Mouse (Mus musculus) liver, embryonic 14.5 days (tissue): ENCODE results near the gene Nop58. TPM values are rescaled to one million over a fixed set of nuclear protein-coding genes. Genes with fewer than 3 reads are reported as not detected.

ENCODE experiments used
- ATAC-seq: fragments of 200-750 bp; cut with Nextera tagmentation; 2 replicates; pipeline ENCODE4 v1.8.0; 2017; ENCODE audit warnings: moderate number of reproducible peaks, mild to moderate bottlenecking, moderate library complexity; ENCODE audit not compliant: insufficient read depth
- DNase-seq, 3 experiments: peaks; one replicate each; pipeline ENCODE4 v3.0.0-alpha.2; 2012 to 2013; ENCODE audit warnings: low read depth in 3 of 3, low spot score in 3 of 3
- H3K27ac ChIP-seq: fragments of 300-500 bp; sonication (generic); 2 replicates; pipeline ENCODE4 v1.5.1; 2014; ENCODE audit warnings: moderate library complexity, mild to moderate bottlenecking, control low read depth, inconsistent platforms
- H3K27me3 ChIP-seq: fragments of 300-500 bp; sonication (generic); 2 replicates; pipeline ENCODE4 v1.6.1; 2014; ENCODE audit warnings: mild to moderate bottlenecking, low read length, moderate library complexity; ENCODE audit not compliant: control insufficient read depth, insufficient read depth
- H3K36me3 ChIP-seq: fragments of 300-500 bp; sonication (generic); replicated peaks from 2 replicates; pipeline ENCODE4 v1.6.1; 2014; ENCODE audit warnings: low read depth; ENCODE audit not compliant: control insufficient read depth, insufficient read depth
- H3K4me1 ChIP-seq, 2 experiments: fragments of 200-500 bp in 1 of 2; fragments of 300-500 bp in 1 of 2; sonication (generic) in 1 of 2; replicated peaks; 2 replicates each; pipeline ENCODE4 v1.6.1; 2012 to 2014; ENCODE audit warnings: antibody characterized with exemption in 1 of 2, inconsistent platforms in 1 of 2, low read length in 1 of 2; ENCODE audit not compliant: control insufficient read depth in 2 of 2, insufficient read depth in 2 of 2
- H3K4me2 ChIP-seq: fragments of 300-500 bp; sonication (generic); 2 replicates; pipeline ENCODE4 v1.6.1; 2014; ENCODE audit warnings: low read depth, mild to moderate bottlenecking, control low read depth, moderate library complexity
- H3K4me3 ChIP-seq, 2 experiments: fragments of 200-500 bp in 1 of 2; fragments of 300-500 bp in 1 of 2; sonication (generic) in 1 of 2; 2 replicates each; pipeline ENCODE4 v1.5.1; 2012 to 2014; ENCODE audit warnings: low read depth in 2 of 2, low read length in 2 of 2, mild to moderate bottlenecking in 2 of 2, control low read depth in 1 of 2, inconsistent platforms in 1 of 2, moderate library complexity in 1 of 2; ENCODE audit not compliant: insufficient read depth in 1 of 2
- H3K9ac ChIP-seq: fragments of 300-500 bp; sonication (generic); replicated peaks from 2 replicates; pipeline ENCODE4 v1.6.1; 2014; ENCODE audit warnings: mild to moderate bottlenecking, control low read depth, moderate library complexity
- H3K9me3 ChIP-seq: fragments of 300-500 bp; sonication (generic); 2 replicates; pipeline ENCODE4 v1.6.1; 2016; ENCODE audit warnings: low read length, mixed read lengths; ENCODE audit not compliant: control insufficient read depth
- CTCF ChIP-seq: IDR thresholded peaks from 2 replicates; pipeline ENCODE4 v1.5.1; 2016; ENCODE audit warnings: antibody characterized with exemption, low read depth, control low read depth
- EP300 ChIP-seq: IDR thresholded peaks from 2 replicates; pipeline ENCODE4 v1.6.1; 2016; ENCODE audit warnings: antibody characterized with exemption, low read depth
- WGBS: fragments of 180-500 bp; shearing (Covaris S2); extraction: QIAGEN DNeasy Blood & Tissue Kit; methylation state at CpG from one replicate; pipeline ENCODE4 v1.1.7; 2014; ENCODE audit not compliant: insufficient replicate concordance; 5-methylcytosine and 5-hydroxymethylcytosine counted together
- polyA plus RNA-seq, 2 experiments: library from polyadenylated mRNA; depleted of rRNA in 1 of 2; stranded (reverse) in 1 of 2; unstranded in 1 of 2; fragments of >200 nt; fragmentation: Nextera tagmentation in 1 of 2; extraction: Ambion mirVana in 1 of 2; gene quantifications; 2 replicates each; pipeline versions ENCODE4 v1.2.1 to v1.2.3; 2012 to 2014

Nop58 gene
- polyA plus RNA-seq, 2 experiments: 76.0 to 124 TPM

- TF ChIP-seq EP300 (no peak), CTCF (no peak)
- Histone ChIP-seq H3K4me1 (peaks cover 4 to 5% of the 10 kb centered on the region in 2 experiments; a peak in 3 of 4 replicates), H3K9ac (peak overlapping the region; percentile 79), H3K36me3 (no peaks in the 10 kb centered on the region), H3K4me3 (peak overlapping the region; percentile 85 to 98), H3K4me2 (peak overlapping the region; percentile 99), H3K27me3 (no peaks in the 10 kb centered on the region), H3K9me3 (no peaks in the 10 kb centered on the region), H3K27ac (peak overlapping the region; percentile 57)
- ATAC-seq (peak; percentile 44), DNase-seq (no peak)
- under 1% methylated on average over 54 of the region's 55 CpGs for WGBS
Observed at GRCm38 (mm10) chr1:59763781-59764251, 79.0 kb downstream of the Nop58 start.

- no peaks in the 10 kb centered on the region for H3K9me3 ChIP-seq
- under 1% methylated on average over 27 of the region's 27 CpGs for WGBS
- H3K4me3 ChIP-seq: peak overlapping the region; percentile 77 to 85
- H3K36me3 ChIP-seq: no peaks in the 10 kb centered on the region
- peak overlapping the region; percentile 79 for H3K9ac ChIP-seq
- ATAC-seq (no peak), DNase-seq (no peak)
- TF ChIP-seq CTCF (peak; percentile 13; the same call in 1 of the 2 replicates), EP300 (no peak)
- H3K4me1 ChIP-seq: peaks cover 4 to 5% of the 10 kb centered on the region in 2 experiments; a peak in 3 of 4 replicates
- H3K4me2 ChIP-seq: peak overlapping the region; percentile 99
- H3K27me3 ChIP-seq: no peaks in the 10 kb centered on the region
- no peak overlapping the region for H3K27ac ChIP-seq
Observed at GRCm38 (mm10) chr1:59764407-59764971, 79.7 kb downstream of the Nop58 start.

DNA sequence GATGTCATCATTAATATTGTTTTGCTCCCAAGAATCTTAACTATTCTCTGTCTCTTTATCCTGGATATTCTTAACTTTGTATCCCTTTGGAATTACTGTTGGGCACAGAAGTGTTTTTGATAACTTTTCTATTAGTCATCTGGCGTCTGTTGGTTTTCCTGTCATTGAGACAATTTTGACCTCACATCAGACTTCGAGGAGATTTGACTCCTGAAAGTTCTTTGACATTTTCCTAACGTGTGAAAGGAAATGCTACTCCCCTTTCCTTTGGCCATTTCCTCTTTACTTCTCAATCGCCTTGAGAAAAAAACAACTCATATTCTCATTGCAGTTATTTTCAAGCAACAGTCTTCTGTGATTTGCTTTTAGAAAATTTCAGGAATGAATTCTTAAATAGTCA lies 80.5 kb downstream of the Nop58 start:
- TF ChIP-seq CTCF: no peak
- no peak for TF ChIP-seq EP300
- ATAC-seq (no peak), DNase-seq (no peak)
- 5% methylated on average over 4 of the region's 4 CpGs for WGBS
- H3K4me1 ChIP-seq: peaks cover 4 to 5% of the 10 kb centered on the region in 2 experiments; a peak in 3 of 4 replicates
- H3K9ac ChIP-seq: no peak overlapping the region
- H3K4me3 ChIP-seq: peak overlapping the region in 1 of 2 experiments; percentile 17; a peak in 3 of 4 replicates
- H3K27me3 ChIP-seq: no peaks in the 10 kb centered on the region
- peak overlapping the region; percentile 99 for H3K4me2 ChIP-seq
- no peaks in the 10 kb centered on the region for H3K36me3 ChIP-seq
- H3K9me3 ChIP-seq: no peaks in the 10 kb centered on the region
- H3K27ac ChIP-seq: no peak overlapping the region

DNA sequence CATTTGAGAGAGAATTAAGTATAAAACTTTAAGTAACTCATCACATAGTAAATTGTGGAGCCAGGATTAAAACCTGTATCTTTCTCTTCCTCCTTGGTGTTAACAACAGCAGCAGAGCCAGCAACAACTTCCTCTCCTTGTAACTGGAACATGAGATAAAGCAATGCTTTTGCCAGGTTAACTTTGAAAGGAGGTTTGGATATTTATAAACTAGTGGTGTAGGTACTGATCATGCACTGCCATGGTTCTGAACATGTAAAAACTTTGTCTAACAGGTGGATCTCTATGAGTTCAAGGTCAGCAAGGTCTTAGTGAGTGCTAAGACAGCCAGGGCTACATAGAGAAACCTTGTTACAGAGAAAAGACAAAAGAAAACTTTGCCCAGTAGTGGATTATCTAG lies 81.9 kb downstream of the Nop58 start:
- Histone ChIP-seq H3K9ac (no peak overlapping the region), H3K27me3 (no peaks in the 10 kb centered on the region), H3K4me1 (peaks cover 4 to 6% of the 10 kb centered on the region in 2 experiments), H3K27ac (no peak overlapping the region), H3K36me3 (no peaks in the 10 kb centered on the region), H3K9me3 (no peaks in the 10 kb centered on the region), H3K4me2 (peak overlapping the region; percentile 11; the same call in 1 of the 2 replicates), H3K4me3 (no peak overlapping the region)
- ATAC-seq (no peak), DNase-seq (no peak)
- no peak for TF ChIP-seq EP300
- TF ChIP-seq CTCF: no peak

Other genes with a start within 250 kb of the Nop58 start
- 2.4 and 2.6 TPM in 2 replicates for gene Fzd7, start 202.5 kb upstream of the Nop58 start, polyA plus RNA-seq (2012; rRNA removed)
- gene Fzd7, start 202.5 kb upstream of the Nop58 start, polyA plus RNA-seq (2014; fragmentation: Nextera tagmentation; extraction: Ambion mirVana): 1.3 and 1.5 TPM in 2 replicates
- 0.03 and 0.05 TPM in 2 replicates for gene Gm973, start 168.7 kb upstream of the Nop58 start, polyA plus RNA-seq (2012; rRNA removed)
- gene Gm973, start 168.7 kb upstream of the Nop58 start, polyA plus RNA-seq (2014; fragmentation: Nextera tagmentation; extraction: Ambion mirVana): not detected in 2 replicates
- gene Sumo1, start 14.1 kb upstream of the Nop58 start, polyA plus RNA-seq (2012; rRNA removed): 29.6 and 42.5 TPM in 2 replicates
- 152 and 153 TPM in 2 replicates for gene Sumo1, start 14.1 kb upstream of the Nop58 start, polyA plus RNA-seq (2014; fragmentation: Nextera tagmentation; extraction: Ambion mirVana)
- gene Bmpr2, start 78.4 kb downstream of the Nop58 start, polyA plus RNA-seq (2012; rRNA removed): 0.88 and 1.0 TPM in 2 replicates
- gene Bmpr2, start 78.4 kb downstream of the Nop58 start, polyA plus RNA-seq (2014; fragmentation: Nextera tagmentation; extraction: Ambion mirVana): 1.0 and 1.1 TPM in 2 replicates
- gene Fam117b, start 228.0 kb downstream of the Nop58 start, polyA plus RNA-seq (2012; rRNA removed): 2.0 and 2.8 TPM in 2 replicates
- 2.6 and 3.0 TPM in 2 replicates for gene Fam117b, start 228.0 kb downstream of the Nop58 start, polyA plus RNA-seq (2014; fragmentation: Nextera tagmentation; extraction: Ambion mirVana)